Mouse (Mus musculus) forebrain, embryonic 16.5 days (tissue): ENCODE data around the gene Dtx3. TPM values are rescaled to one million over a fixed set of nuclear protein-coding genes. Genes with fewer than 3 reads are reported as not detected.

ENCODE experiments used
- ATAC-seq: fragments of 200-750 bp; cut with Nextera tagmentation; 2 replicates; pipeline ENCODE4 v1.8.0; 2017; ENCODE audit warnings: mild to moderate bottlenecking, moderate library complexity
- H3K27ac ChIP-seq: fragments of 300-500 bp; sonication (generic); 2 replicates; pipeline ENCODE4 v1.5.1; 2014; ENCODE audit warnings: low read length, control low read depth
- H3K27me3 ChIP-seq: fragments of 300-500 bp; sonication (generic); replicated peaks from 2 replicates; pipeline ENCODE4 v1.6.1; 2014; ENCODE audit warnings: low read length; ENCODE audit not compliant: control insufficient read depth, insufficient read depth
- H3K36me3 ChIP-seq: fragments of 300-500 bp; sonication (generic); 2 replicates; pipeline ENCODE4 v1.6.1; 2014; ENCODE audit not compliant: control insufficient read depth, insufficient read depth
- H3K4me1 ChIP-seq: fragments of 300-500 bp; sonication (generic); replicated peaks from 2 replicates; pipeline ENCODE4 v1.6.1; 2014; ENCODE audit warnings: low read length; ENCODE audit not compliant: control insufficient read depth, insufficient read depth
- H3K4me2 ChIP-seq: fragments of 300-500 bp; sonication (generic); 2 replicates; pipeline ENCODE4 v1.6.1; 2014; ENCODE audit warnings: mild to moderate bottlenecking, low read length, control low read depth
- H3K4me3 ChIP-seq: fragments of 300-500 bp; sonication (generic); replicated peaks from 2 replicates; pipeline ENCODE4 v1.5.1; 2014; ENCODE audit warnings: mild to moderate bottlenecking, low read length, control low read depth
- H3K9ac ChIP-seq: fragments of 300-500 bp; sonication (generic); replicated peaks from 2 replicates; pipeline ENCODE4 v1.6.1; 2014; ENCODE audit warnings: low read depth, low read length, control low read depth
- H3K9me3 ChIP-seq: fragments of 300-500 bp; sonication (generic); 2 replicates; pipeline ENCODE4 v1.6.1; 2016; ENCODE audit warnings: low read length; ENCODE audit not compliant: control insufficient read depth
- WGBS: fragments of 180-500 bp; shearing (Covaris S2); extraction: QIAGEN DNeasy Blood & Tissue Kit; methylation state at CpG from one replicate; pipeline ENCODE4 v1.1.7; 2014; 5-methylcytosine and 5-hydroxymethylcytosine counted together
- polyA plus RNA-seq: library from polyadenylated mRNA; unstranded; fragments of >200 nt; fragmentation: Nextera tagmentation; extraction: Ambion mirVana; gene quantifications from 2 replicates; pipeline ENCODE4 v1.2.1, GENCODE M21; 2015

Gene Dtx3
- polyA plus RNA-seq, 1 experiment from 2014 or later = 224 TPM

DNA sequence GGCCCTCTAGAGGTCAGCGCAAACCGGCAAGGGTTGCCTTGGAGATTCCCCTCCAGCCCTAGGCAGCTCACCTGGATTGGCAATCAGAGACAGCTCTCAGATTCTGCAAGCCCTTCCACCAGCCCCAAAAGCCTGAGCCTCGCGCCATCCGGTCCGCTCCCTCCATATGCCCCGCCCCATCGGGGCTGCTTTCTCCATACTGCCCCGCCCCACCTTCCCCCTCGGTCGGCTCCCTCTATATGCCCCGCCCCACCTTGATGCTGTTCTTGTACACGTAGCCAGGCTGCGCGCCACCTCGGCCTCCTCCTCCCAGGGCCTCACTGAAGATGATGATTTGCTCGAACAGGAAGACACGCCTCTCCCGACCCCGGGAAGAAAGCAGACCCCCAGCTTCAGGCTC, 11.8 kb downstream of the Dtx3 start:
- WGBS = 15% methylated on average over 20 of the region's 20 CpGs
- 0 out of 2 replicates have a peak overlapping the region, but pooled peaks have one; percentile 13 for H3K4me3 ChIP-seq

DNA sequence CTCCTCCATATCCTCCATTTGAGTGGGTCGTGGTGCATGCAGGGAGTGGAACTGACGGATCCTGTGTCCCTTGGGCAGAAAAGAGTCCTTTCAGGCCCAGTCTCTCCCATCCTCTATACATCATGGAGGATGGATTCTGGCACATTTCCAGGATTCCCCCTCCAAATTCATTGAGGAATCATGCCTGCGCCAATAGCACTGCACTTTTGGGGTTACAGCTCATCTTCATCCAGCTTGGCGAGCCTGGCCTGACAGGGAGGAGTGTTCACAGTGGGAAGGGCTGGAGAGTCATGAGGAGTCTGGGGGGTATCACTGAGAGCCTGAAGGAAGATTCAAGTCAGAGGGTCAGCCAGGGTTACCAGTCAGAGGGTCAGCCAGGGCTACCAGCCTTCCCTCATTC, 12.9 kb downstream of the Dtx3 start:
- Histone ChIP-seq H3K4me2 (no peak overlapping the region), H3K27ac (no peak overlapping the region), H3K4me3 (no peak overlapping the region), H3K36me3 (peaks cover 4% of the 10 kb centered on the region; the same call in 1 of the 2 replicates), H3K9me3 (no peaks in the 10 kb centered on the region), H3K4me1 (peaks cover 29% of the 10 kb centered on the region), H3K27me3 (peaks cover 19% of the 10 kb centered on the region), H3K9ac (no peak overlapping the region)
- ATAC-seq = no peak
- 80% methylated on average over 4 of the region's 4 CpGs for WGBS

More for the DNA sequence above, 11.8 kb downstream of the Dtx3 start:
- Histone ChIP-seq H3K9me3 (no peaks in the 10 kb centered on the region), H3K4me2 (peak overlapping the region; percentile 35), H3K9ac (no peak overlapping the region; the same call in 1 of the 2 replicates), H3K27me3 (peaks cover 11% of the 10 kb centered on the region), H3K36me3 (peaks cover 4% of the 10 kb centered on the region; the same call in 1 of the 2 replicates), H3K4me1 (peaks cover 27% of the 10 kb centered on the region), H3K27ac (no peak overlapping the region)
- ATAC-seq = no peak

DNA sequence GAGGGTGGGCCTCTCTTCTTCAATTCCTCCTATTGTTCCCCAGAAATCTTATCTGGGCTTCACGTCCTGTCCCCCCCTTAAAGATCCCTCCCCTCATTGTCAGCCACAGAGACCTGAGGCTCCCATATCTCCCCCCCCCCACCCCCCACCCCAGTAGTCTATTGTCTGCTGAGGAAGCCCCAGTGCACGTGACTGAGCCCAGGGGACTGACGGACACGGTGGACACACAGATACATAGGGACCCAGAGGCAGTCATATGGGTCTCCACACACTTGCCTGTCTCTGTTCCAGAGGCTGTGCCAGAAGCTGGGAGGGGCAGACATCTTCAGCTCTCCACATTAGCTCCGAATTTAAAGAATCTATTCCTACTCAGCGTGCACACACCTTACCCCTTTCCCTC, 14.0 kb downstream of the Dtx3 start:
- Histone ChIP-seq H3K4me1 (peaks cover 26% of the 10 kb centered on the region), H3K27me3 (peaks cover 23% of the 10 kb centered on the region), H3K4me3 (no peak overlapping the region), H3K9me3 (no peaks in the 10 kb centered on the region), H3K9ac (no peak overlapping the region), H3K4me2 (no peak overlapping the region), H3K36me3 (peaks cover 3% of the 10 kb centered on the region; the same call in 1 of the 2 replicates), H3K27ac (no peak overlapping the region)
- ATAC-seq = no peak
- WGBS = 64% methylated on average over 6 of the region's 6 CpGs

DNA sequence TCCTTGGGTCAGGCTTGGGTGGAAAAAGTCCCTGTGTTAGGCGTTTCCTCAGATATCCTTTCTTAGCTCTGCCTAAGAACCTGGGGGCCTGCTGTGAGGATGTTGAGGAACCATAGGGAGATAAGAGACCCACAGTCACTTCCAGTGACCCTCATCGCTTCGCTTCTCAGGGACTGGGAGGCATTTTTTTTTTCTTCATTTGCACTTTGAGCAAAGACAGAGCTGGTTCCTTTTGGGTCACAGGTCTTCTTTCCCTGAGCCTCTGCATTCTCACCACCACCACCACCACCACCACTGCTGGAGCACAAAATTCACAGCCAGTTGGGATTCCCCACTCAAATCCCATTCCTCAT, 14.9 kb downstream of the Dtx3 start:
- no peak for ATAC-seq
- H3K4me3 ChIP-seq = no peak overlapping the region
- no peak overlapping the region for H3K9ac ChIP-seq
- peaks cover 30% of the 10 kb centered on the region for H3K27me3 ChIP-seq
- H3K36me3 ChIP-seq = no peaks in the 10 kb centered on the region
- WGBS = 20% methylated on average over 3 of the region's 3 CpGs
- peaks cover 26% of the 10 kb centered on the region for H3K4me1 ChIP-seq
- no peak overlapping the region for H3K27ac ChIP-seq
- no peak overlapping the region; the same call in 1 of the 2 replicates for H3K4me2 ChIP-seq
- H3K9me3 ChIP-seq = no peaks in the 10 kb centered on the region

DNA sequence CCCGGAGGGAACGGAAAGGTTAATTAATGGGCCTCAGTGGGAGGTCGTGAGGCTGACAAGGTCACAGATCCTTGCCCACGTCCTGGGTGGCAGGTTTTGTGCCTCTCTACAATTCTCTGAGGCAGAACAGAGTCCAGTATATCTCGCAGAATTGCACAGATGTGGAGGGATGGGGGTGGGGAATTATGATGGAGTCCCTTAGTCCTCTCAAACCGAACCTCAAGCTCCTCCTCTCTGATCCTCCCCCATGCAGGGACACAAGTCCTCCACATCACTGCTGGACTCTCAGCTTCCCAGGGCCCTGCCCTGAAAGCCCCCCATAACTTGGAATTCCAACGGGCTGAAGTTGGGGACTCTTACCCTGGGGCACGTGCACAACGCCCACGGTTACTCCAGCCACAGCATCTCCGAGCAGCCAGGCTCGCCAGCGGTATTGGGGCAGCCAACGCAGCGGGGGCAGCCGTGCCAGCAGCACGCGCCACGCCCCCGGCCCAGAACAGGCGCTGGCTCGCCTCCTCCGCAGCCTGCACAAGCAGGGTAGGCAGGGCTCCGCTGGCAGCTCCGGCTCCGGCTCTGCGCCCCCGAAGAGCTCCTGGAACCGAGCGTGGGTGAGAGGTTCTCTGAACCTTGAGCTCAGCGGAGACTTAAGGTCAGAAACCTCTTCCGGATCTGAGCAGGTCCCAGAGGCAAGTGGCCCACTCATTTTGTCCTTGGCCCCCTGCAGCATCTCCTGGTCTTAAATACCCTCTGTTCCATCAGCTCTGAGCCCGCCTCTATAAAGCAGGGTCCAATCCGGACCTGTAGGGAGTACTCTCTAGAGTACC, 15.4 kb downstream of the Dtx3 start, which contains the start of gene Slc26a10:
Slc26a10 (minus strand) TSS at position 775 of the 824 bp plus-strand sequence.
- WGBS = 1% methylated on average over 34 of the region's 34 CpGs
- Histone ChIP-seq H3K36me3 (no peaks in the 10 kb centered on the region), H3K27ac (no peak within 1 kb of the TSS), H3K9ac (0 out of 2 replicates have a peak within 1 kb of the TSS, but pooled peaks have one; percentile 22), H3K9me3 (no peaks in the 10 kb centered on the region), H3K4me1 (peaks cover 26% of the 10 kb centered on the region), H3K4me3 (peak within 1 kb of the TSS; percentile 14), H3K4me2 (peak within 1 kb of the TSS; percentile 40), H3K27me3 (peaks cover 31% of the 10 kb centered on the region)
- peak; percentile 64 for ATAC-seq

DNA sequence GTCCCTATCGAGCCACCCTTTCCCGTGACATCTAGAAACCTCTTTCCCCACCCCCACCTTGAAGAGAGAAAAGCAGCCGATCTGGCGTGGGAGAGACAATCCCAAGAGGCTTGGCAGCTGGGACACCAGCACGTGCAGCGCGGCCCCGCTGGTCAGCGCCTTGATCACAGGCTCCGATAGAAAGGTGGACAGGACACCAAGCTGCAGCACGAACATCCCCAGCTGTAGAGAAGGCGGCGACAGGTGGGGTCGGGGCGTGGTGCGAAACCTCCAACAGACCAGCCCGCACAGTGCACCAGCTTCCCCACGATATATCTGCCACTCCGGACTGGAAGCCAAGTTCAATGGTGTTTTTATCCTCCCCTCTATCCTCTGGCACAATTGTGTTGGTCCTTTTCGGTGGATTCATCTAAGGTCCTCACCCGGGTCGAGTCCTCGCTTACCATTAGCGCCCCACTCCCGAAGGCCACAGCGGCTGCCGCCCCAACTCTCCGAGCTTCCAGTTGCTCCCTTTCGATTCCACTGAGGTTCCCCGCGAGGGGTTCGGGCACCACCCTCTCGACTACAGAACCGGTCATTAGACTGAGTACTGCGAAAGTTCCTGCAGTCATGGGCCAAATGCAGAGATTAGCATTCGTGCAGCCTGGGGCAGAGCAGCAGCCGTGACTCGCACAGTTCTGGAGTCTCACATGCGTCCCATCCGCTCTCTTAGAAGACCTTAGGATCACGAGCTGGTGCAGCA, 17.1 kb downstream of the Dtx3 start:
- H3K9me3 ChIP-seq = no peaks in the 10 kb centered on the region
- WGBS = 5% methylated on average over 41 of the region's 41 CpGs
- peaks cover 31% of the 10 kb centered on the region for H3K27me3 ChIP-seq
- H3K36me3 ChIP-seq = no peaks in the 10 kb centered on the region
- peaks cover 17% of the 10 kb centered on the region for H3K4me1 ChIP-seq
- no peak for ATAC-seq
- H3K4me3 ChIP-seq = peak overlapping the region; percentile 23; the same call in 1 of the 2 replicates
- H3K9ac ChIP-seq = no peak overlapping the region
- no peak overlapping the region for H3K27ac ChIP-seq
- H3K4me2 ChIP-seq = peak overlapping the region; percentile 45

DNA sequence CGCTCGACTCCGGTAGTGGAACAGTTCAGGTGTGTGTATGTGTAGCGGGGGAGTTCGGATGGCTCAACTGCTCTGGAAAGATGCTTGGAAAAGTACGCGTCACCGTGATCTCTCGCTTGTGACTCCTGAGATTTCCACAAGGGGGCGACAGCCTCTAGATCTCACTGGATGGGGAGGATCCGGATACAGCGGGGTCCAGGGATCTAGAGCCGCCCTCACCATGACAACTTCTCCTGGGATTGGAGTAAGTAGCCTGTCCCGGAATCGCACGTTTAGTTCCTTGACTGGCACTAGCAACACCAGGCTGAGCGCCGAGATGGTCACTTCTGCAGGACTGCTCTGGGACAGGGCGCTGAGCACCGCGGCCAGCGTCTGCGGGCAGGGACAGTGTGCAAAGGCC, 17.8 kb downstream of the Dtx3 start:
- Histone ChIP-seq H3K4me3 (peak overlapping the region; percentile 23), H3K27ac (no peak overlapping the region), H3K9ac (no peak overlapping the region), H3K36me3 (no peaks in the 10 kb centered on the region), H3K4me1 (peaks cover 17% of the 10 kb centered on the region), H3K9me3 (no peaks in the 10 kb centered on the region), H3K27me3 (peaks cover 31% of the 10 kb centered on the region), H3K4me2 (peak overlapping the region; percentile 45)
- WGBS = under 1% methylated on average over 23 of the region's 23 CpGs
- peak; percentile 53 for ATAC-seq

DNA sequence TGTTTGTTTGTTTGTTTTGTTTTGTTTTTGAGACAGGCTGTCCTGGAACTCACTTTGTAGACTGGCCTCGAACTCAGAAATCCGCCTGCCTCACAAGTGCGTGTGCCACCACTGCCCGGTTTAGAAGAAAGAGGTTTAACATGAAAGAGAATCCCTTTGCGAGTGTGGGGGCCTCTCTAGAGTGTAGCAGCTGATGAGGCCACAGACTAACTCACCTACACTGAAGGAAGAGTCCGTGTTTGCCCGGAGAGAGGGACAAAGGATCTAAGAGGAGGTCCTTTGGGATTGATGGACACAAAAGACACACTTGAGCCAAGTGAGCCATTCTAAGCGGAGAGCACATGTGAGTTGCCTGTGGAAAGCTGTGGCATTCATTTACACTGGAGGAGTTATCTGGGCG, 18.3 kb downstream of the Dtx3 start:
- Histone ChIP-seq H3K27me3 (peaks cover 31% of the 10 kb centered on the region), H3K4me1 (peaks cover 17% of the 10 kb centered on the region), H3K9ac (no peak overlapping the region), H3K27ac (no peak overlapping the region), H3K36me3 (no peaks in the 10 kb centered on the region), H3K4me2 (no peak overlapping the region), H3K4me3 (no peak overlapping the region), H3K9me3 (no peaks in the 10 kb centered on the region)
- WGBS = 15% methylated on average over 9 of the region's 9 CpGs
- no peak for ATAC-seq

DNA sequence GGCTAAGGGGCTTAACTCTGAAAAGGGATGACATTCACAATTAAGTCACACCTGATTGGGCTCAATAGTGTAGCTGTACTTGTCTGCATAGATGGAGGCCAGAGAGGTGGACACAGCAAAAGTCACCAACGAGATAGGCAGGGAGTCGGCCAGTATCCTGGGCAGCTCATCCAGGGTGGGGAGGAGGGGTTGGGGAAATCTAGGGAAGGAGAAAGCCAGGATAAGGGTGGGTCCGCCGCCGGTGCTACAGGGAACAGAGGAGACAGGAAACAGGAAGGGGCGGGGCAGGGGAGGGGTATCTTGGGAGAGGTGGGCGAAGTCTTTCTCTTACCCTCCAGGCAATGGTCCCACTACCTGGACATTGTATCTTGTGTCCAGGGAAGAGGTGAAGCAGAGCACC, 18.8 kb downstream of the Dtx3 start:
- Histone ChIP-seq H3K4me1 (peaks cover 17% of the 10 kb centered on the region), H3K27ac (no peak overlapping the region), H3K36me3 (no peaks in the 10 kb centered on the region), H3K9ac (no peak overlapping the region), H3K4me3 (no peak overlapping the region), H3K4me2 (no peak overlapping the region), H3K27me3 (peaks cover 31% of the 10 kb centered on the region), H3K9me3 (no peaks in the 10 kb centered on the region)
- 3% methylated on average over 7 of the region's 7 CpGs for WGBS
- ATAC-seq = no peak
